Mouse (Mus musculus) C2C12 (cell line): Measurements from ENCODE around the gene Anxa10.

Experiments
- CEBPB ChIP-seq: IDR thresholded peaks from one replicate; pipeline ENCODE4 v1.6.1; 2011; ENCODE audit warnings: low read depth, mild to moderate bottlenecking, control low read depth, moderate library complexity
- CTCF ChIP-seq: IDR thresholded peaks from one replicate; pipeline ENCODE4 v1.5.1; 2011; ENCODE audit not compliant: control insufficient read depth, insufficient read depth, insufficient read length
- USF1 ChIP-seq: IDR thresholded peaks from one replicate; pipeline ENCODE4 v1.6.1; 2011; ENCODE audit warnings: low read depth, mild to moderate bottlenecking, control low read depth, moderate library complexity

GRCm38 (mm10) chr8:62068305-62068704 is 54.6 kb downstream of the Anxa10 start:
- TF ChIP-seq CTCF (no peak), USF1 (no peak), CEBPB (no peak)
